Mouse (Mus musculus) T-helper 17 cell (primary cell): ENCODE data around the gene Arl15.

Experiments
- in situ Hi-C, 2 experiments: fragments of 300-600 bp; cut with MboI, MseI; formaldehyde crosslinking; loops; 1 replicate in 1 of 2; 2 replicates in 1 of 2; pipeline ENCODE4 v1.15.1; 2025; ENCODE audit warnings: high pct_unique_total_duplicates in 2 of 2

Gene Arl15

GRCm38 (mm10) chr13:114086801-114087200 lies 292.5 kb downstream of the Arl15 start:
- in situ Hi-C loops = loop anchor here (25.0 kb wide), 2 partner anchors 376 to 700 kb away; partner anchors contain the start of gene Fst (in 1 of the 2)

GRCm38 (mm10) chr13:114087696-114088465 lies 293.6 kb downstream of the Arl15 start:
- in situ Hi-C loops = loop anchor here (25.0 kb wide), 2 partner anchors 374 to 699 kb away; partner anchors contain the start of gene Fst (in 1 of the 2)

GRCm38 (mm10) chr13:114090786-114091185 lies 296.5 kb downstream of the Arl15 start:
- in situ Hi-C loops = loop anchor here (25.0 kb wide), 2 partner anchors 372 to 697 kb away; partner anchors contain the start of gene Fst (in 1 of the 2)

- in situ Hi-C loops = loop anchor here (25.0 kb wide), 2 partner anchors 371 to 696 kb away; partner anchors contain the start of gene Fst (in 1 of the 2)
Observed at GRCm38 (mm10) chr13:114091231-114091630, 296.9 kb downstream of the Arl15 start.

GRCm38 (mm10) chr13:114094151-114094875 lies 300.0 kb downstream of the Arl15 start:
- in situ Hi-C loops = loop anchor here (25.0 kb wide), 2 partner anchors 368 to 693 kb away; partner anchors contain the start of gene Fst (in 1 of the 2)

- in situ Hi-C loops = loop anchor here (25.0 kb wide), 2 partner anchors 367 to 692 kb away; partner anchors contain the start of gene Fst (in 1 of the 2)
Observed at GRCm38 (mm10) chr13:114095440-114095839, 301.1 kb downstream of the Arl15 start.

- in situ Hi-C loops = loop anchor here (25.0 kb wide), 2 partner anchors 366 to 691 kb away; partner anchors contain the start of gene Fst (in 1 of the 2)
Observed at GRCm38 (mm10) chr13:114096386-114096785, 302.1 kb downstream of the Arl15 start.

GRCm38 (mm10) chr13:114101155-114101554 lies 306.9 kb downstream of the Arl15 start:
- in situ Hi-C loops = no loop called here

- in situ Hi-C loops = no loop called here
Observed at GRCm38 (mm10) chr13:114106083-114106482, 311.8 kb downstream of the Arl15 start.

GRCm38 (mm10) chr13:114107499-114107898 lies 313.2 kb downstream of the Arl15 start:
- in situ Hi-C loops = no loop called here

- in situ Hi-C loops = no loop called here
Observed at GRCm38 (mm10) chr13:114109441-114109840, 315.1 kb downstream of the Arl15 start.

GRCm38 (mm10) chr13:114109845-114110244 lies 315.5 kb downstream of the Arl15 start:
- in situ Hi-C loops = no loop called here

GRCm38 (mm10) chr13:114113516-114113915 lies 319.2 kb downstream of the Arl15 start:
- in situ Hi-C loops = no loop called here

- in situ Hi-C loops = no loop called here
Observed at GRCm38 (mm10) chr13:114114586-114114985, 320.3 kb downstream of the Arl15 start.

- in situ Hi-C loops = no loop called here
Observed at GRCm38 (mm10) chr13:114115106-114115505, 320.8 kb downstream of the Arl15 start.

GRCm38 (mm10) chr13:114118104-114118830 lies 324.0 kb downstream of the Arl15 start:
- in situ Hi-C loops = no loop called here

- in situ Hi-C loops = no loop called here
Observed at GRCm38 (mm10) chr13:114119816-114120215, 325.5 kb downstream of the Arl15 start.

GRCm38 (mm10) chr13:114121591-114121990 lies 327.3 kb downstream of the Arl15 start:
- in situ Hi-C loops = no loop called here

- in situ Hi-C loops = no loop called here
Observed at GRCm38 (mm10) chr13:114123391-114123790, 329.1 kb downstream of the Arl15 start.

GRCm38 (mm10) chr13:114124385-114124784 lies 330.1 kb downstream of the Arl15 start:
- in situ Hi-C loops = no loop called here

GRCm38 (mm10) chr13:114124991-114125390 lies 330.7 kb downstream of the Arl15 start:
- in situ Hi-C loops = no loop called here
